Mouse (Mus musculus) testis, adult 2 months (tissue): ENCODE measurements around the gene Rpap1. TPM values are rescaled to one million over a fixed set of nuclear protein-coding genes. Genes with fewer than 3 reads are reported as not detected.

Experiments
- H3K27ac ChIP-seq: fragments of 200-500 bp; 2 replicates; pipeline ENCODE4 v1.5.1; 2012; ENCODE audit warnings: low read depth, low read length; ENCODE audit not compliant: control insufficient read depth, insufficient read depth
- H3K27me3 ChIP-seq: fragments of 200-500 bp; 2 replicates; pipeline ENCODE4 v1.6.1; 2012; ENCODE audit warnings: mild to moderate bottlenecking, low read length, moderate library complexity; ENCODE audit not compliant: control insufficient read depth, insufficient read depth
- H3K36me3 ChIP-seq: fragments of 200-500 bp; 2 replicates; pipeline ENCODE4 v1.6.1; 2012; ENCODE audit warnings: mild to moderate bottlenecking, low read length; ENCODE audit not compliant: control insufficient read depth, insufficient read depth
- H3K4me1 ChIP-seq: fragments of 200-500 bp; 2 replicates; pipeline ENCODE4 v1.6.1; 2012; ENCODE audit warnings: low read length; ENCODE audit not compliant: control insufficient read depth, insufficient read depth
- H3K4me3 ChIP-seq: fragments of 200-500 bp; 2 replicates; pipeline ENCODE4 v1.5.1; 2012; ENCODE audit warnings: low read depth, mild to moderate bottlenecking, low read length, moderate library complexity, mixed read lengths; ENCODE audit not compliant: control insufficient read depth
- CTCF ChIP-seq: fragments of 200-500 bp; IDR thresholded peaks from 2 replicates; pipeline ENCODE4 v1.5.1; 2012; ENCODE audit warnings: low read depth, mild to moderate bottlenecking, inconsistent platforms, low read length, moderate library complexity; ENCODE audit not compliant: control insufficient read depth, insufficient read depth, insufficient replicate concordance
- POLR2A ChIP-seq: fragments of 200-500 bp; IDR thresholded peaks from 2 replicates; pipeline ENCODE4 v1.6.1; 2012; ENCODE audit warnings: low read depth, mild to moderate bottlenecking, inconsistent platforms, low read length, moderate library complexity; ENCODE audit not compliant: control insufficient read depth
- polyA plus RNA-seq: library from polyadenylated mRNA; depleted of rRNA; stranded (reverse); fragments of >200 nt; gene quantifications from 2 replicates; pipeline ENCODE4 v1.2.3, GENCODE M21; 2012

The Rpap1 gene
- polyA plus RNA-seq, 1 experiment = 13.7 TPM

DNA sequence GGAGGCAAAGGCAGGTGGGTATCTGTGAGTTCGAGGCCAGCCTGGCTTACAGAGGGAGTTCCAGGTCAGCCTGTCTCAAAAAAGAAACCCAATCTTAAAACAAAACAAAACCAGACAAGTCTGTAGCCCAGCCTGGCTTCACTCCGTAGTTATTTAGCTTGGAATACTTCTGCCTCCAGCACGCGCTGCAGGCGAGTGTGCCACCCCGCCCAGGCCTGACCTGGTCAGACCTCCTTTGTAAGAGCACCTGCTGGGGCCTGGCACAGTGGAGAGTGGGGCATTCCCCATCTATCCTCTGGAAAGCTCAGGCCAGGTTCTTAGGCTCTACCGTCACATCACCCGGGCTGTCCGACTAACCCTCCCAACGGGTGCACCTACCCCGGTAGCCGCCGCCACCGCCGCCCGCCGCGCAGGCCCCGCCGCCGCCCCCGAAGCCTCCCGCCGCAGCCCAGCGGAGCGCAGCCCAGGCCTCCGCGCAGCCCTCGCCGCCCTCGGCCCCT is 29.7 kb downstream of the Rpap1 start:
- Histone ChIP-seq H3K36me3 (no peaks in the 10 kb centered on the region), H3K4me1 (peaks cover 16% of the 10 kb centered on the region), H3K27me3 (peaks cover 6% of the 10 kb centered on the region; the same call in 1 of the 2 replicates), H3K4me3 (peak overlapping the region; percentile 83), H3K27ac (no peak overlapping the region)
- TF ChIP-seq POLR2A = no peak
- TF ChIP-seq CTCF = no peak

DNA sequence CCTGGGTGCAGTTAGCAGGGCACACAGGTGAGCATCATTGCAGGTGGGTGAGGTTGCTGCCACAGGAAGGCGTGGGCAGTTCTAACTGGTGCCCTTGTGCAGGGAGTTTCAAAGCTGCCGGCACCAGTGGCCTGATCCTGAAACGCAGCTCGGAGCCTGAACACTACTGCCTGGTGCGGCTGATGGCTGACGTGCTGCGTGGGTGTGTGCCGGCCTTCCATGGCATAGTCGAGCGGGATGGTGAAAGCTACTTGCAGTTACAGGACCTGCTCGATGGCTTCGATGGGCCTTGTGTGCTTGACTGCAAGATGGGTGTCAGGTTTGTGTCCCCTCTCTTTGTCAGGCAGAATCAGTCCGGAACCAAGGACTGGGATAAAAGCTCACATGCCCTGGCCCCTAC is 38.1 kb downstream of the Rpap1 start:
- peaks cover 5% of the 10 kb centered on the region for H3K4me1 ChIP-seq
- TF ChIP-seq POLR2A = no peak
- TF ChIP-seq CTCF = no peak
- H3K4me3 ChIP-seq = no peak overlapping the region
- H3K36me3 ChIP-seq = no peaks in the 10 kb centered on the region
- H3K27ac ChIP-seq = no peak overlapping the region
- H3K27me3 ChIP-seq = 0 out of 2 replicates have a peak, but pooled peaks cover 2% of the 10 kb centered on the region

DNA sequence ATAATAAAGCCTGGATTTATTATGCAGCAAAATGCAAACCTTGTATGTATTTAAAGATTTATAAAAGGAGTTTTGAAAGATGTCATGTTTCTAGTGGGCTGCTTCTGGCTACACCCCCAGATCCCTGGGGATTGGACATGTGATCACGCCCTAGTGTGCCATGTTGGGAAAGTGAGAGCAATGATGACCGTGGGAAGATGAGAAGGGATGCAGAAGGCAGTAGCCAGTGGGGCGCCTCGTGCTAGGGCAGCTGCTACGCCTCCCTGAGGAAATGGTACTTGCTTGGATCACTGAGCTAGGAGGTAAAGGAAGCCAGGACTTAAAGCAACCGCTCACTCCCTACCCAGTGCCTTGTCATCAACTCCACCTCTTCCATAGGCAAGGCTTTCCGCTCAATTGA is 39.8 kb downstream of the Rpap1 start:
- Histone ChIP-seq H3K4me1 (peaks cover 14% of the 10 kb centered on the region), H3K27ac (no peak overlapping the region), H3K27me3 (0 out of 2 replicates have a peak, but pooled peaks cover 2% of the 10 kb centered on the region), H3K36me3 (no peaks in the 10 kb centered on the region), H3K4me3 (no peak overlapping the region)
- TF ChIP-seq CTCF (no peak), POLR2A (no peak)

DNA sequence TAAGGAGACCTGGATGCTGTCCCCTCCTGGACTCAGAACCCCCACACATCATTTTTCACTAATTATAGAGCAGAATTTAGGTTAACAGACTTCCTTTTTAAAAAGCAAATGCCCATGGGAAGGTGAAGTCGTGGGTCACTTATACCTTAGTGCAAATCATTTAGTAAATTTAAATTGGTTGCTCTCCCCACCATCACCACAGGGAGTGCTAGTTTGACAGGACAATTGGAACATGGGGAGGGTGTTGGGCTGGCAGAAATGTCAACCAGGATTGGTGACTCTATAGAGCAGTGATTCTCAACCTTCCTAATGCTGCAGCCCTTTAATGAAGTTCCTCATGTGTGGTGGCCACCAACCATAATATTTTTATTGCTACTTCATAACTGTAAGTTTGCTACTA is 42.1 kb downstream of the Rpap1 start:
- TF ChIP-seq CTCF (no peak), POLR2A (no peak)
- H3K4me3 ChIP-seq = no peak overlapping the region
- no peak overlapping the region for H3K27ac ChIP-seq
- no peaks in the 10 kb centered on the region for H3K36me3 ChIP-seq
- 0 out of 2 replicates have a peak, but pooled peaks cover 2% of the 10 kb centered on the region for H3K27me3 ChIP-seq
- peaks cover 20% of the 10 kb centered on the region for H3K4me1 ChIP-seq

DNA sequence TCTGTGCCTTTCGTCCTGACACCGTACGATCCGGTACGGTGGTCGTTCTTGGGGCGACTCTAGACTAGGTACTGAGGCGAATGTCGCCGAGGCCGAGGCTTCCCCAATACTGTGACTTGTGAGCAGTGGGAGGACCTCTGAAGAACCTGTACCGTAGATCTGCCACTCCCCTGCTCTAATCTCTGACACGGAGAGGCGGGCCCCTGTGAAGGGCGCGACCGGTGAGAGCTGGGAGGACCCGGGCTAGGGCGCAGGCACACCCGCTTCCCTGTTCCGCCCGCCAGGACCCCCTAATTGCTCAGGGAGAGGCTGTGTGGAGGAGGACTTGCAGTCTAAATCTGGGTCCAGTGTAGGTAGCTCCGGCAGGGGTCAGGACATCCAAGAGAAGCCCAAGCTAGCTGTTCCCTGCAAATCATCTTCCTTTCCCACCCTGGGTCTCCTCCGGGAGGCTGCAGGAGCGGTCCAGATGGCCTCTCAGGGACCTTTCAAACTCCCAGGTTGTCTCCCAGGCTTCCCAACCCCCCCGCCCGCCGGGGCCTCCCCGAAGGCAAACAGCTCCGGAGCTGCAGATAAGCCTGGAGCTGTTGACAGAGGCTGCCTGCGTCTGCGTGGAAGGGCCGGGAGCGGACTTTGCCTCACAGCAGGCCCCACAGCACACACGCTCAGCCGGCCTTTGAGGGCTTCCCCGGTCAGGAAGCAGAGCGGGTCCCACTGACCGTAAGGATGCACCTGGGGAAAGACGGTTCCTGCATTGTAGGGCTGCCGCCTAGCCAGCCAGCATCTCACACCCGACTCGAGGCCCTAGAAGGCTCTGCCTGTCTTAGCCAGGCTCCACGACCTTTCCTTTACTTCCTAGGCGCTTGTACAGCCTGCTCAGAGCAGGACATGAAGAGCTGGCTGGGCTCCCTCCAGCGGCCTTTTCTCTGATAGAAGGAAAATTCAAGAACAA is 42.9 kb downstream of the Rpap1 start:
- Histone ChIP-seq H3K27ac (no peak overlapping the region), H3K4me1 (peaks cover 20% of the 10 kb centered on the region), H3K4me3 (peak overlapping the region; percentile 10)

DNA sequence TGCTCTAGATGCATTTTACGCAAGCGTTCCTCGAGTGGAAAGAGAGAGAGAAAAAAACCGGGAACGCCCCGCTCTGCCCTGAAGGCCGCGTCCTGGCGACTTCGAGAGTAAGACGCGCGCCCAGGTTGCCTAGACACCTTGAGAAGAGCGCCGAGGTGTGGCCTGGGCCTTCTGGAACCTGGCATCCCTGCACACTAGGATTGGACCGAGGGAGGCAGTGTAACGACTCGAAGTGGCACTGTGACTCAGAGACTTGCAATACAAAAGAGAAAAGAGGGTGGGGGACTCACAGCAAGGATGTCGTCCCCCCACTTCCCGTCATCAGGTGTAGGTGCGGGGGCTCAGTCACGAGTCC is 43.6 kb downstream of the Rpap1 start:
- no peak overlapping the region for H3K27ac ChIP-seq
- 0 out of 2 replicates have a peak, but pooled peaks cover 2% of the 10 kb centered on the region for H3K27me3 ChIP-seq
- peak overlapping the region; percentile 10 for H3K4me3 ChIP-seq
- TF ChIP-seq POLR2A (no peak), CTCF (no peak)
- peaks cover 20% of the 10 kb centered on the region for H3K4me1 ChIP-seq
- H3K36me3 ChIP-seq = no peaks in the 10 kb centered on the region

More for the DNA sequence above, 42.9 kb downstream of the Rpap1 start:
- H3K27me3 ChIP-seq = 0 out of 2 replicates have a peak, but pooled peaks cover 2% of the 10 kb centered on the region
- no peaks in the 10 kb centered on the region for H3K36me3 ChIP-seq
- TF ChIP-seq POLR2A = no peak
- TF ChIP-seq CTCF = no peak

DNA sequence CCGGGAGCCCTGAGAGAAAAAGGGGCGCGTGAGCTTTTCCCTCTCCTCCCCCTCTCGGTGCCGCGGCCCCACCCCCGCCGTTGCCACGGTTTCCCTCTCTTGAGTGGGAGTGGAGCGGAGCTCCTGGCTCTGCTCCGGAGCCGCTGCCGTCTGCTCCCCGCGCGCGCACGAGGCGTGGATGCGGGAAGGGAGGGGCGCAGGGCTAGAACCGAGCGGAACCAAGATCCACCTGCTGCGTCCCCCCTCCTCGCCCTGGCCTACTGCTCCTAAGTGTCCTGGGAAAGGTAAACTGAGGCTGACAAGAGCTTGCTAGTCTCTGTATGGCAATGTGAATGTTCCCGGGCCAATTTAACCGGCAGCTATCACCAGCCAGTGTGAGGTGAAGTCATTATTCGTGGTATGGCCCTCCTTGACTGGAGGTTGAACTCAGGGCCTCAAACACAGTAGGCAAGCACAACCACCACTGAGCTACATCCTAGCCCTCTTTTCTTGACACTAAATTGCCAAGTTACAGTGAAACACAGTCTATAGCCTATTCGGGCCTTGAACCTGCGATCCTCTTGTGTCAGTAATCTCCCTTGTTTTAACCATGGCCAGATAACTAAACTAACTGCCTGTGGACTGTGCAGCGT is 44.0 kb downstream of the Rpap1 start:
- peaks cover 20% of the 10 kb centered on the region for H3K4me1 ChIP-seq
- H3K27ac ChIP-seq = no peak overlapping the region
- no peaks in the 10 kb centered on the region for H3K36me3 ChIP-seq
- peak overlapping the region; percentile 85 for H3K4me3 ChIP-seq
- TF ChIP-seq CTCF (no peak), POLR2A (no peak)
- H3K27me3 ChIP-seq = 0 out of 2 replicates have a peak, but pooled peaks cover 2% of the 10 kb centered on the region
